Mouse (Mus musculus) liver, adult 2 months (tissue): Measurements from ENCODE around the gene Alg14. TPM values are rescaled to one million over a fixed set of nuclear protein-coding genes. Genes with fewer than 3 reads are reported as not detected.

Experiments used
- DNase-seq: peaks from one replicate; pipeline ENCODE4 v3.0.0-alpha.2; 2011; ENCODE audit warnings: low read depth, low spot score; ENCODE audit errors: extremely low read depth
- H3K27ac ChIP-seq: fragments of 200-500 bp; replicated peaks from 2 replicates; pipeline ENCODE4 v1.5.1; 2012; ENCODE audit warnings: low read depth, mild to moderate bottlenecking, control low read depth, inconsistent platforms, low read length; ENCODE audit not compliant: insufficient read depth
- H3K27me3 ChIP-seq: fragments of 200-500 bp; 2 replicates; pipeline ENCODE4 v1.6.1; 2012; ENCODE audit warnings: mild to moderate bottlenecking, moderate library complexity, low read length, inconsistent platforms; ENCODE audit not compliant: control insufficient read depth, insufficient read depth
- H3K36me3 ChIP-seq: fragments of 200-500 bp; 2 replicates; pipeline ENCODE4 v1.6.1; 2012; ENCODE audit warnings: low read length, inconsistent platforms; ENCODE audit not compliant: control insufficient read depth, insufficient read depth
- H3K4me1 ChIP-seq: fragments of 200-500 bp; 2 replicates; pipeline ENCODE4 v1.6.1; 2011; ENCODE audit warnings: low read length; ENCODE audit not compliant: control insufficient read depth, insufficient read depth
- H3K4me3 ChIP-seq: fragments of 200-500 bp; 2 replicates; pipeline ENCODE4 v1.5.1; 2011; ENCODE audit warnings: low read depth, mild to moderate bottlenecking, control low read depth, low read length, moderate library complexity; ENCODE audit not compliant: insufficient read depth
- H3K79me2 ChIP-seq: fragments of 200-500 bp; 2 replicates; pipeline ENCODE4 v1.6.1; 2012; ENCODE audit warnings: inconsistent platforms, mild to moderate bottlenecking, low read length, moderate library complexity; ENCODE audit not compliant: control insufficient read depth, insufficient read depth
- H3K9ac ChIP-seq: fragments of 200-500 bp; 2 replicates; pipeline ENCODE4 v1.6.1; 2012; ENCODE audit warnings: low read depth, mild to moderate bottlenecking, control low read depth, inconsistent platforms, low read length
- CTCF ChIP-seq: fragments of 200-500 bp; IDR thresholded peaks from 2 replicates; pipeline ENCODE4 v1.5.1; 2011; ENCODE audit warnings: low read depth, low read length, control low read depth
- POLR2A ChIP-seq: fragments of 200-500 bp; IDR thresholded peaks from 2 replicates; pipeline ENCODE4 v1.6.1; 2011; ENCODE audit warnings: low read length, control low read depth; ENCODE audit not compliant: insufficient read depth; ENCODE audit errors: extremely low read depth
- WGBS: fragments of 180-500 bp; shearing (Covaris S2); methylation state at CpG from one replicate; pipeline ENCODE4 v1.1.7; 2018; 5-methylcytosine and 5-hydroxymethylcytosine counted together
- polyA plus RNA-seq: library from polyadenylated mRNA; depleted of rRNA; stranded (reverse); fragments of >200 nt; gene quantifications from 2 replicates; pipeline ENCODE4 v1.2.3, GENCODE M21; 2012
- total RNA-seq: library from RNA; depleted of rRNA; stranded (reverse); fragments of >200 nt; gene quantifications from 2 replicates; pipeline ENCODE4 v1.2.3, GENCODE M21; 2014

The Alg14 gene
- total and polyA plus RNA-seq, 2 experiments: 12.6 to 24.3 TPM

DNA sequence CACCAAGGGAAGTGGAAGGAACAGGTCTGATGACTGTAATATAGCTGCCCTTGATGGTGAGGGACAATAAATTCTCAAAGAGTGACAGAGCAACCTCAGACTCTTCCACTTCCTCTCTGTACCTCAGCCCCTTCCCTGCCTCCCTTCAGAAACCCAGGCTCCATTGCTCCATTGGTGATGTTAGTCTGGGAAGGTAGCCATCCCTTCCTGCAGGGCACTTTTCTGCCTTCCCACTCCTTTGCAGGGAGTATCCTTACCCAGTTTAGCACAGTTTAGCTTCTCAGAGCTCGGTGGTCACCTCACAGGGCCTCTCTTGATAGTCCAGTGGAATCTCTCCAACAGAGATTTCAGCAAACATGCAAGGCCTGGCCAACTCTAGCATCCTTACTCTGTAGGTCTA, 30.7 kb upstream of the Alg14 start:
- Histone ChIP-seq H3K9ac (peak overlapping the region; percentile 61), H3K79me2 (peaks cover 24% of the 10 kb centered on the region), H3K4me3 (peak overlapping the region; percentile 87), H3K4me1 (peaks cover 32% of the 10 kb centered on the region), H3K27ac (peak overlapping the region; percentile 77), H3K36me3 (no peaks in the 10 kb centered on the region), H3K27me3 (no peaks in the 10 kb centered on the region)
- peak; percentile 53 for DNase-seq
- TF ChIP-seq CTCF (no peak), POLR2A (no peak)
- WGBS: 18% methylated on average over 1 of the region's 1 CpGs

- no peaks in the 10 kb centered on the region for H3K36me3 ChIP-seq
- peak overlapping the region; percentile 61 for H3K9ac ChIP-seq
- peaks cover 20% of the 10 kb centered on the region for H3K79me2 ChIP-seq
- H3K4me3 ChIP-seq: peak overlapping the region; percentile 87
- no peak for DNase-seq
- WGBS: 32% methylated on average over 7 of the region's 7 CpGs
- peak overlapping the region; percentile 77 for H3K27ac ChIP-seq
- H3K27me3 ChIP-seq: no peaks in the 10 kb centered on the region
- no peak for TF ChIP-seq POLR2A
- TF ChIP-seq CTCF: no peak
- peaks cover 28% of the 10 kb centered on the region for H3K4me1 ChIP-seq
These were observed 30.3 kb upstream of the Alg14 start for GRCm38 (mm10) chr3:121261251-121261650.

DNA sequence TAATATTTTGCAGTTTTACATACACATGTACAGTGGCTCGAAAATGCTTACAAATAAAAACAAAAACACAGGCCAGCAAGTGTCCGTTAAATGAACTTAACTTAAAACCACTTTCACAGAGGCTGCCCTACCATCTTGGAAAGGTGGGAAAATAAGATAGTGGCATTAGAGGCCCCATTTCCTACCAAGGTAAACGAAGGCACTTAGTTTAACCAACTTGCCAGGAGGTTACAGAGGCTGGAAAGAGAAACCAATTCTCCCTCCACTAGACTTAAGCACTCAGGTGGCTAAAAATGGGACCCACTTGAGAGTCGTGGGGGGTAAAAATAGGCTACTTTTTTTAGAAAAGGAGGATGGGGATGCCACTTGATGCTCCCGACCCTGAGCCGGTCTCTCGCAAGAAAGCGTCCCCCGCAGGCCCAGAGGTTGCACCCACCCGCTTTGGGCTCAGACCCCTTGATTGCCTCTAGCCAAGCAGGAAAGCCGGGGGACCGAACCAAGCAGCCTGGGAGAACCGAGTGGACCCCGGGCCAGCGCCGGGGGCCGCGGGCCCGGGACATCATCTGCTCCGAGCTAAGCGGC, 29.5 kb upstream of the Alg14 start:
- Histone ChIP-seq H3K27me3 (no peaks in the 10 kb centered on the region), H3K36me3 (no peaks in the 10 kb centered on the region), H3K4me3 (peak overlapping the region; percentile 87), H3K4me1 (peaks cover 23% of the 10 kb centered on the region), H3K79me2 (peaks cover 15% of the 10 kb centered on the region), H3K27ac (peak overlapping the region; percentile 100), H3K9ac (peak overlapping the region; percentile 100)
- TF ChIP-seq POLR2A: no peak
- TF ChIP-seq CTCF: no peak
- 3% methylated on average over 21 of the region's 21 CpGs for WGBS
- no peak for DNase-seq

DNA sequence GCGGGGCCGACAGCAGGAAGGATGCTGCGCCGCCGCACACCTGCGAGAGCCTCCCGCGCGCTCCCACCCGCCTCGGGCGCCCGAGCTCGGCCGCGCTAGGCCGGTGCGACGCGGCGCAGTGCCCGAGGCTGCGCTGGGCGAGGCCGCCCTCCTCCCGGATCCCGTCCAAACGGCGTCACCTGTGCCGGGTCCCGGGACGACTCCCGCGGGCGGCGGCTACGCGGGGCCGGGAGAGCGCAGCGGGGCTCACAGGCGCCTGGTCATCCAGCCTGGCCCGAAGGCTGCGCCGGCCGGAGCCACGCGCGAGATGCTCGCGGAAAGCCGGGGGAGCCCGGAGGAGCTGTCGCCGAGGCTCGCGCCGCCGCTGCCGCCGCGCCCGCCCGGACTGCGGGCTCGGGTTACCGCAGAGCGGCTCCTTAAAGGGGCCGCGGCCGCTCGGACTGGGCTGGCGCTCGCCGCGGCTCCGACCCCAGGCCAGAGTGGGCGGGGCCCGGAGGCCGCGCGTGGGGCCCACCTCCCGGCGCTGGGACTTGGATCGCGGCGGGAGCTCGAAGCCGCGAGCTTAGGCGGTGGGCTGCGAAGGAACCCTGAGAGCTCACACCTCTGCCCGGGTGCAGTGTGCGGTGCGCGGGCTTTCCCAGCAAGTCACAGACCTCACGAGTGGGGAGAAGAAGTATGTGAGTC, 28.9 kb upstream of the Alg14 start:
- under 1% methylated on average over 80 of the region's 97 CpGs for WGBS
- peaks cover 23% of the 10 kb centered on the region for H3K4me1 ChIP-seq
- peak overlapping the region; percentile 100 for H3K27ac ChIP-seq
- no peaks in the 10 kb centered on the region for H3K36me3 ChIP-seq
- H3K27me3 ChIP-seq: no peaks in the 10 kb centered on the region
- H3K79me2 ChIP-seq: peaks cover 9% of the 10 kb centered on the region
- TF ChIP-seq POLR2A (no peak; the same call in 1 of the 2 replicates), CTCF (no peak)
- H3K4me3 ChIP-seq: peak overlapping the region; percentile 87
- no peak for DNase-seq
- peak overlapping the region; percentile 100 for H3K9ac ChIP-seq

- peaks cover 20% of the 10 kb centered on the region for H3K4me1 ChIP-seq
These were observed 28.4 kb upstream of the Alg14 start for GRCm38 (mm10) chr3:121263205-121263548.

DNA sequence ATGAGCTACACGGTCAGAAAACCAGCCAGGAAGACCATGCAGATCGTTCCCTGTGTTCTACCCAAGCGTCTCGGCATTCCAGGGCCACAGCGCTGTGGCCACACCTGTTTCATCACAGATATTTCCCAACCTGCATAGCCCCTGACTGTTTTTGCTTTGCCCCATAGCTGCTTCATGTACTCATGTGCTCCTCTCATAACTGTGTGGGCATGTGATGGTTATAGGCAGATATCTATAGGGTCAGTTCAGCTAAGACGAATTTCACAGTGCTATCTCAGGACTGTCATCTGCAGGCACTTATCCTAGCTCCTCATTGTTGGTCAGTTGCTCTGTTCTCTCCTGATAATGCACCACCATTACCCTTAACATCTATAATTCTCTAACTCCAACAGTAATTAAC, 27.3 kb upstream of the Alg14 start:
- Histone ChIP-seq H3K4me3 (no peak overlapping the region), H3K27ac (peak overlapping the region; percentile 30; the same call in 1 of the 2 replicates), H3K9ac (no peak overlapping the region), H3K36me3 (no peaks in the 10 kb centered on the region), H3K4me1 (peaks cover 18% of the 10 kb centered on the region), H3K27me3 (no peaks in the 10 kb centered on the region), H3K79me2 (peaks cover 6% of the 10 kb centered on the region; the same call in 1 of the 2 replicates)
- TF ChIP-seq POLR2A (no peak), CTCF (no peak)
- peak; percentile 55 for DNase-seq
- WGBS: 30% methylated on average over 6 of the region's 6 CpGs

More at GRCm38 (mm10) chr3:121263205-121263548, 28.4 kb upstream of the Alg14 start:
- TF ChIP-seq POLR2A: 0 out of 2 replicates have a peak, but pooled peaks have one; percentile 27
- TF ChIP-seq CTCF: no peak
- Histone ChIP-seq H3K9ac (peak overlapping the region; percentile 100), H3K79me2 (peaks cover 6% of the 10 kb centered on the region; the same call in 1 of the 2 replicates), H3K27ac (peak overlapping the region; percentile 100), H3K4me3 (peak overlapping the region; percentile 87), H3K27me3 (no peaks in the 10 kb centered on the region), H3K36me3 (no peaks in the 10 kb centered on the region)
- 2% methylated on average over 20 of the region's 20 CpGs for WGBS
- DNase-seq: peak; percentile 87
